Mouse (Mus musculus) liver, embryonic 14.5 days (tissue): ENCODE results near the gene Nlrp4c.

Source experiments
- CTCF ChIP-seq: IDR thresholded peaks from 2 replicates; pipeline ENCODE4 v1.5.1; 2016; ENCODE audit warnings: antibody characterized with exemption, low read depth, control low read depth
- EP300 ChIP-seq: IDR thresholded peaks from 2 replicates; pipeline ENCODE4 v1.6.1; 2016; ENCODE audit warnings: antibody characterized with exemption, low read depth

- TF ChIP-seq CTCF (no peak), EP300 (no peak)
These were observed 34.1 kb upstream of the Nlrp4c start, which contains the start of gene Vmn1r65 for GRCm38 (mm10) chr7:6010910-6011309.
